Mouse (Mus musculus): ENCODE data around the gene Gli3.
A peak's percentile ranks its signal among the peaks of the same experiment; 100 is the strongest.

The Gli3 gene

DNA sequence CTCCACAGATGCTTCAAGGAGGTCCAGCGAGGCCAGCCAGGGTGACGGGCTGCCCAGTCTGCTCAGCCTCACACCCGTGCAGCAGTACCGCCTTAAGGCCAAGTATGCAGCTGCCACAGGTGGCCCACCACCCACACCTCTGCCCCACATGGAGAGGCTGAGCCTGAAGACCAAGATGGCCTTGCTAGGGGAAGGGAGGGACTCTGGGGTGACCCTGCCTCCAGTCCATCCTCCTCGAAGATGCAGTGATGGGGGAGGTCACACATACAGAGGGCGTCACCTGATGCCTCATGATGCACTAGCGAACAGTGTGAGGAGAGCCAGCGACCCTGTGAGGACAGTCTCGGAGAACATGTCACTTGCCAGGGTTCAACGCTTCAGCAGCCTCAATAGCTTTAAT lies 261.7 kb downstream of the Gli3 start:
- no peak for DNase-seq

- DNase-seq: peak; percentile 54
Observed at GRCm38 (mm10) chr13:15741771-15742170, 278.7 kb downstream of the Gli3 start.

- DNase-seq: no peak
Observed at GRCm38 (mm10) chr13:15742308-15742707, 279.3 kb downstream of the Gli3 start.

DNA sequence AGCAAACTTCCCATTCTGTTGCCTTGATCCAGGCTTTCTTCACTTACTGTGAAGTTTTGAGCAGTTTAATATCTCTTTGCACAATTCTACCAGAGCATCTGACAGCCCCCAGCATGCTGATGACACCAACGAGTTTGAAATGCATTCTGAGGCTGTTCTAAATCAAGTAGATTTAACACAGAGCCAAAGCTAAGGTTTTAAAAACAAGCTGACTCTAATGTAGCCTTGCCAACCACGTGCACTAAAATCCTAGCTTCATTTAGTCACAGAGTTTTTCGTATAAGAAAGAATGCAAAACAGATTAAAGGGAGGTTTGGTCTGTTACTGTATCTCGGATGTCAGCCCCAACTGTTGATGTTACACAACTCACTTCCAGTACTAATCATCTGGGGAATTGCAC lies 279.7 kb downstream of the Gli3 start:
- no peak for DNase-seq

GRCm38 (mm10) chr13:15758835-15759632 lies 296.0 kb downstream of the Gli3 start:
- DNase-seq: peak; percentile 79

DNA sequence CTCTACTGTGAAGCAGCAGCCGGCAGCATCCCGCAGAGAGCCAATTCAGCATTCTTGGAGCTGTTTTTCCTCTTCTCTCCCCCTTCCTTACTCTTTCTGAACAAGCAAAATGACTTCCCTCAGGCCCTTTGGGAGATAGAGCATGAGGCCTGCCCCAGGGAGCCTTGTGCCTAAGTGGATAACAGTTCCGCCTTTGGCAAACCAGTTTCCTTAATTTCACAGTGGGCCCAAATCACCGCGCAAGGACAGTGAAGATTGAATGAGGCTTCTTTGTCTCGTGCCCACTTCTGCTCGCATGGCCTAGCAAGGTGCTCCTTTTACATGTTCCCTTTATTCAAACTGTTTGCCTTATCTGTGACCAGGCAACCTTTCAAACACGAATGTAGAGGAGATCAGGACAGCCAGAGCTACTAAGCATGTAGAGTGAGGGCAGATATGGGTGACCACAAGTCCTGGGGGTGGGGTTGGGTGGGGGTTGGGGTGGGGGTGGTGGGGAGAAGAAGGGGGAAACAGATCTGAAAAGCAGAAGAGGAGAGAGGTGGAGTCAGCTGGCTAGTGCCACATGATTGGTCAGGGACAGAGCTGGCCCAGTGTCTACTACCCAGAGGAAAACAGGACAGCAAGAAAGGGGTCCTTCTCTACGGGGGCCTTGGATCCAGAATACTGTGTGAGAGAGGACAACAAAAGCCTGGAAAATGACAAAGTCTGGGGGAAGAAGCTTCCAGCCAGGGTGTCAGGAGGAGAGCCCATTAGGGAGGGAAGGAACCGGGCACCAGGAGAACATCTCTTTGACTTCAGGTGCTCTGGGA lies 296.8 kb downstream of the Gli3 start:
- DNase-seq: no peak

DNA sequence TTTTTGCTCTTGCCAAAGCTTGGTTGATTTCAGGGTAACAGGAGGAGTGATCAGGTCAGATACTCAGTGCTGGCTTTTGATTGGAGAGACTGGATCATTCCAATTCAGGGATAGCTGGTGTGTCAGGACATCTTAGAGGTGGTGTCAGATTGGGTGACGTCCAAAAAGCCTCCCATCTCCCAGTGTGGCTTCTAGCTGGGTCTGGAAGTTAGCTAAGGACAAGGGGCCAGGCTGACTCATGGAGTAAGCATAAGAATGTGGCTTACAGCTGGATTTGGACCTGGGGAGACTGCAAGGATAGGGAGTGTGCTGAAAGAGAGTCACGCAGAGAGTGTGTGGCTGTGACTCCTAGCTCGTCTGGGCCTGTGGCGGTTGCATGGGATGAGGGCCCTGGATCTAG lies 299.3 kb downstream of the Gli3 start:
- DNase-seq: no peak

DNA sequence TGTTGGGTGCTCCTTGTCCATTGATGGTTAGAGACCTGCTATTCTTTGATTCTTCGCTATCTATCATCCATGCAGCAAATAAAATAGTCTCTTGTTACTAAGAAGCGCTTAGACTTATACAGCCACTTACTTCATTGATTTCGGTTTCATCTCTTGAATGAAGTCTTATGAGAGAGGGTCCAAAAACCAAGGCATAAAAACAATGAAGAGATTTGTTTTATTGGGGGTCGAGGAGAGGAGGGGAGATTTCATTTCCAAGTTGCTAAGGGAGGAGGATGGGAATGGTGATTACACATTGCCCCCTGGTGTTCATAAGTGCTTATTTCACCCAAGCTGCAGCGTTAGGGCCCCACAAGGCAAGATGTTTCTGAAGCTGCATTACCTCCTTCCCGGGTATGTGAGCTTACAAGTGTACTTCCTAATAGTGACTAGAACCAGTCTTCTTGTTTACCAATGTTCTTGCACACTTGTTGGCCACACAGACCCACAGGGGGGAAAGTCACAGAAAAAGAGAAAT lies 299.9 kb downstream of the Gli3 start:
- DNase-seq: peak; percentile 44

- no peak for DNase-seq
Observed at GRCm38 (mm10) chr13:15777624-15778023, 314.6 kb downstream of the Gli3 start.

All from kidney, postnatal 14 days (tissue).